Mouse (Mus musculus): ENCODE measurements around the gene Izumo1. TPM values are rescaled to one million over a fixed set of nuclear protein-coding genes. Genes with fewer than 3 reads are reported as not detected.
"Not testable (repeated sequence)": the region's sequence is repeated elsewhere in the genome, so short reads cannot be mapped to it uniquely, and the experiment has no call there.

The Izumo1 gene
- polyA plus RNA-seq, 1 experiment from 2014 or later = 0.65 TPM

DNA sequence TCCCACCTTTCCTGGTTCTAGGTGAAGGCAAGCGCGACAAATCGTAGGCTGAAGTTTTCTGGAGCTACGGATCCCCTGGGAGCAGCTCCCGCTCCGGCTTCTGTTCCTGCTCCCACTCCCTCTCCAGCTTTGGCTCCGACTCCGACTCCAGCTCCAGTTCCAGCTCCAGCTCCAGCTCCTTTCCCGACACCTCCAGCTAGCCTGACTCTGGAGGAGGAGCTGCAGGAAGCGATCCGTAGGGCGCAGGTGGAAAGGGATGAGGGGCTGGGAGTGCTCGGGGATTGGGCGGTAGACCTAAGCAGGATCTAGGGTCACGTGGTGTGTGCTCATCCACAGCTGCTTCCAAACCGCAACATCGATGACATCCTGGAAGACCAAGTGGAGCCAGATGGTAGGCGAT lies 22.6 kb downstream of the Izumo1 start:
- Histone ChIP-seq H3K9me3 (replicated peaks) (no peaks in the 10 kb centered on the region), H3K4me2 (peak overlapping the region; percentile 80), H3K4me3 (peak overlapping the region; percentile 49), H3K27ac (ENCODE audit: poor library complexity, severe bottlenecking) (peak overlapping the region; percentile 57; the same call in 1 of the 2 replicates), H3K36me3 (peaks cover 3% of the 10 kb centered on the region; the same call in 1 of the 2 replicates), H3K27me3 (replicated peaks) (no peaks in the 10 kb centered on the region; the same call in 1 of the 2 replicates), H3K9ac (peak overlapping the region; percentile 28; the same call in 1 of the 2 replicates), H3K4me1 (replicated peaks) (peaks cover 49% of the 10 kb centered on the region)
- WGBS = 14% methylated on average over 18 of the region's 18 CpGs
- ATAC-seq (ENCODE audit: insufficient number of reproducible peaks, low FRiP score) = no peak

- Histone ChIP-seq H3K4me2 (peak overlapping the region; percentile 80), H3K36me3 (peaks cover 3% of the 10 kb centered on the region; the same call in 1 of the 2 replicates), H3K4me3 (no peak overlapping the region), H3K27me3 (replicated peaks) (no peaks in the 10 kb centered on the region; the same call in 1 of the 2 replicates), H3K9ac (peak overlapping the region; percentile 33; the same call in 1 of the 2 replicates), H3K4me1 (replicated peaks) (peaks cover 49% of the 10 kb centered on the region), H3K9me3 (replicated peaks) (no peaks in the 10 kb centered on the region), H3K27ac (ENCODE audit: poor library complexity, severe bottlenecking) (no peak overlapping the region)
- no peak for ATAC-seq (ENCODE audit: insufficient number of reproducible peaks, low FRiP score)
- WGBS = 73% methylated on average over 6 of the region's 6 CpGs
Measured at GRCm38 (mm10) chr7:45644872-45645590, 23.4 kb downstream of the Izumo1 start.

GRCm38 (mm10) chr7:45645591-45645971 lies 24.0 kb downstream of the Izumo1 start:
- 74% methylated on average over 7 of the region's 7 CpGs for WGBS
- no peak for ATAC-seq (ENCODE audit: insufficient number of reproducible peaks, low FRiP score)
- Histone ChIP-seq H3K9me3 (replicated peaks) (no peaks in the 10 kb centered on the region), H3K4me3 (no peak overlapping the region), H3K4me2 (no peak overlapping the region), H3K27ac (ENCODE audit: poor library complexity, severe bottlenecking) (no peak overlapping the region), H3K36me3 (peaks cover 3% of the 10 kb centered on the region; the same call in 1 of the 2 replicates), H3K27me3 (replicated peaks) (no peaks in the 10 kb centered on the region), H3K4me1 (replicated peaks) (peaks cover 48% of the 10 kb centered on the region), H3K9ac (no peak overlapping the region)

DNA sequence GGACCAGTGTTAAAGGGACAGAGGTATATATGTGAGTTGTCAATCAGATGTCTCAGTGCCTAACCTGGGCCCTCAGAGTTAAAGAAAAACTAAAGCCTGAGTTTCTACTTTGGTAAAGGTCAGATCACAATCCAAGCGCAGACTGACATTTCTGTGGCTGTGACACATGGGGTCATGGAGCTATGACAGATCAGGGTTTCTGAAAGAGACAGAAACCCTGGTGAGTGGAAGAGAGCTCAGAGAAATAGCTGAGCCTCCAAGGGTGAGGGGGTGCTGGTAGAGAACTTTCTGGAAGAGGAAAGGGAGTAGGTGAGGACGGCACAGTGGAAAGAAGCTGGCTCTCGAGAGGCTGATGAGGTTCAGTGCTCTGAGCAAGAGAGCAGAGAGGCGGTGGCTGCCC lies 25.1 kb downstream of the Izumo1 start:
- 70% methylated on average over 4 of the region's 4 CpGs for WGBS
- Histone ChIP-seq H3K4me1 (replicated peaks) (peaks cover 37% of the 10 kb centered on the region), H3K36me3 (peaks cover 3% of the 10 kb centered on the region; the same call in 1 of the 2 replicates), H3K27me3 (replicated peaks) (no peaks in the 10 kb centered on the region), H3K4me2 (no peak overlapping the region), H3K27ac (ENCODE audit: poor library complexity, severe bottlenecking) (no peak overlapping the region), H3K4me3 (no peak overlapping the region), H3K9me3 (replicated peaks) (no peaks in the 10 kb centered on the region), H3K9ac (no peak overlapping the region)
- ATAC-seq (ENCODE audit: insufficient number of reproducible peaks, low FRiP score) = no peak

GRCm38 (mm10) chr7:45649351-45649750 lies 27.7 kb downstream of the Izumo1 start:
- H3K4me2 ChIP-seq = peak overlapping the region; percentile 5; the same call in 1 of the 2 replicates
- H3K27ac ChIP-seq (ENCODE audit: poor library complexity, severe bottlenecking) = peak overlapping the region; percentile 74
- no peaks in the 10 kb centered on the region for H3K27me3 ChIP-seq (replicated peaks)
- no peaks in the 10 kb centered on the region for H3K9me3 ChIP-seq (replicated peaks)
- peaks cover 21% of the 10 kb centered on the region for H3K4me1 ChIP-seq (replicated peaks)
- peaks cover 3% of the 10 kb centered on the region; the same call in 1 of the 2 replicates for H3K36me3 ChIP-seq
- no peak overlapping the region for H3K9ac ChIP-seq
- ATAC-seq (ENCODE audit: insufficient number of reproducible peaks, low FRiP score) = no peak
- no peak overlapping the region for H3K4me3 ChIP-seq
- 41% methylated on average over 8 of the region's 8 CpGs for WGBS

- not testable (repeated sequence) for H3K9ac ChIP-seq; H3K27ac ChIP-seq (ENCODE audit: poor library complexity, severe bottlenecking); H3K27me3 ChIP-seq (replicated peaks); H3K4me3 ChIP-seq; H3K4me2 ChIP-seq; H3K9me3 ChIP-seq (replicated peaks); H3K36me3 ChIP-seq; ATAC-seq (ENCODE audit: insufficient number of reproducible peaks, low FRiP score)
- peaks cover 18% of the 10 kb centered on the region for H3K4me1 ChIP-seq (replicated peaks)
- WGBS = 90% methylated on average over 20 of the region's 20 CpGs
Measured at GRCm38 (mm10) chr7:45650484-45650883, 28.9 kb downstream of the Izumo1 start.

- 20% methylated on average over 17 of the region's 17 CpGs for WGBS
- H3K9me3 ChIP-seq (replicated peaks) = peaks cover 7% of the 10 kb centered on the region; the same call in 1 of the 2 replicates
- H3K36me3 ChIP-seq = no peaks in the 10 kb centered on the region
- ATAC-seq (ENCODE audit: insufficient number of reproducible peaks, low FRiP score) = peak; percentile 46; the same call in 1 of the 2 replicates
- 0 out of 2 replicates have a peak, but pooled peaks cover 2% of the 10 kb centered on the region for H3K27me3 ChIP-seq (replicated peaks)
- no peak overlapping the region for H3K9ac ChIP-seq
- no peak overlapping the region for H3K27ac ChIP-seq (ENCODE audit: poor library complexity, severe bottlenecking)
- peak overlapping the region; percentile 54 for H3K4me2 ChIP-seq
- H3K4me1 ChIP-seq (replicated peaks) = peaks cover 15% of the 10 kb centered on the region
- no peak overlapping the region; the same call in 1 of the 2 replicates for H3K4me3 ChIP-seq
Measured at GRCm38 (mm10) chr7:45654424-45655047, 32.9 kb downstream of the Izumo1 start.

- no peaks in the 10 kb centered on the region for H3K36me3 ChIP-seq
- ATAC-seq (ENCODE audit: insufficient number of reproducible peaks, low FRiP score) = no peak
- no peak overlapping the region for H3K4me3 ChIP-seq
- H3K4me2 ChIP-seq = no peak overlapping the region
- H3K4me1 ChIP-seq (replicated peaks) = peaks cover 12% of the 10 kb centered on the region
- H3K9ac ChIP-seq = no peak overlapping the region
- H3K9me3 ChIP-seq (replicated peaks) = peaks cover 7% of the 10 kb centered on the region; the same call in 1 of the 2 replicates
- WGBS = 77% methylated on average over 11 of the region's 11 CpGs
- H3K27me3 ChIP-seq (replicated peaks) = no peaks in the 10 kb centered on the region
- no peak overlapping the region for H3K27ac ChIP-seq (ENCODE audit: poor library complexity, severe bottlenecking)
Measured at GRCm38 (mm10) chr7:45660746-45661478, 39.3 kb downstream of the Izumo1 start.

- not testable (repeated sequence) for H3K27me3 ChIP-seq (replicated peaks); H3K4me3 ChIP-seq; H3K9me3 ChIP-seq (replicated peaks); H3K4me2 ChIP-seq; H3K36me3 ChIP-seq; ATAC-seq (ENCODE audit: insufficient number of reproducible peaks, low FRiP score); H3K9ac ChIP-seq; H3K27ac ChIP-seq (ENCODE audit: poor library complexity, severe bottlenecking)
- WGBS = 85% methylated on average over 6 of the region's 6 CpGs
- H3K4me1 ChIP-seq (replicated peaks) = peaks cover 13% of the 10 kb centered on the region
Measured at GRCm38 (mm10) chr7:45661702-45662101, 40.1 kb downstream of the Izumo1 start.

DNA sequence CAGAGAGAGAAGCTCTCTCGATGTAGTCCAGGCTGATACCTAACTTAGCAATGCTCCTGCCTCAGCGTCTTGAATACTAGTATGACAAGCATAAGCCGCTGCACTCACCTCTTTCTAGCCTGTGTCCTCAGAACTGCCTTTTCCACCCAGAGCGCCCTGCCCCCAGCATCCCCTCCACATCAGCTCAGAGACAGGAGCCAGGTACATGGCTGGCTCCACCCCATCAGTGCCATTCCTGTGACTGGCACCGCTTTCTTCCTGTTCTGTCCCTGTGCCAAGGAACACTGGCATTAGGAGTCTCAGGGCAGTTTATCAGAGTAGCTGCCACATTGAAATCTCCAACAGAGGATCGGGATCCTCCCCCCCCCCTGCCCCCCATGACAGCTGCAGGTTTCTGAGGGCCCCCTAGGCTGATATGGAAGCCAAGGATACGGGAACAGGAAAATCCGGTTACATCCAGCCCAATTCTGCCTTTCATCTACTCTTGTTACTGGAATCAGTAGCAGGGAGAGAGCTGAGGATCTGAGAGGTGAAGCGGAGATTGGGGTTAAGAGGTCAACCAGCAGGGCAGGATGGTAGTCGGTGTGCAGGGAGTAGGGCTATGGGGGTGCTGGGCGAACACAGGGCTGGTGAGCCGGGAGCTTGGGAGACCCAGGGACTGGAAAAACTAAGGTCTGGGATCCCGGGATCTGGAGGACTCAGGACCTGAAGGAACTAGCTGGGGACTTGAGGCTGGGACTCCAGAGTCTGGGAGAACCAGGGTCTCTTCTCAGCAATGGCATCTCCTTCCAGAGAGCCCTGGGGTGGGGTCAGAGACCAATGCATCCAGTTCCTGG lies 43.9 kb downstream of the Izumo1 start:
- no peak for ATAC-seq (ENCODE audit: insufficient number of reproducible peaks, low FRiP score)
- peaks cover 3% of the 10 kb centered on the region for H3K9me3 ChIP-seq (replicated peaks)
- WGBS = 49% methylated on average over 13 of the region's 13 CpGs

More for the DNA sequence above, 43.9 kb downstream of the Izumo1 start:
- H3K4me3 ChIP-seq = no peak overlapping the region
- no peak overlapping the region for H3K27ac ChIP-seq (ENCODE audit: poor library complexity, severe bottlenecking)
- H3K4me2 ChIP-seq = no peak overlapping the region
- H3K27me3 ChIP-seq (replicated peaks) = no peaks in the 10 kb centered on the region
- peaks cover 13% of the 10 kb centered on the region for H3K4me1 ChIP-seq (replicated peaks)
- no peak overlapping the region for H3K9ac ChIP-seq
- H3K36me3 ChIP-seq = no peaks in the 10 kb centered on the region

Data from heart, embryonic 12.5 days (tissue).